Mouse (Mus musculus) liver, postnatal 0 days (tissue): ENCODE results near the gene Tcp11l1.

Experiments used
- CTCF ChIP-seq: sonication (generic); IDR thresholded peaks from 2 replicates; pipeline ENCODE4 v1.5.1; 2016; ENCODE audit warnings: antibody characterized with exemption, low read depth
- EP300 ChIP-seq: IDR thresholded peaks from 2 replicates; pipeline ENCODE4 v1.6.1; 2016; ENCODE audit warnings: antibody characterized with exemption, low read depth, mild to moderate bottlenecking

- TF ChIP-seq CTCF (no peak), EP300 (no peak)
These were observed 19.4 kb downstream of the Tcp11l1 start for GRCm38 (mm10) chr2:104692551-104692950.
